Mouse (Mus musculus): ENCODE results near the gene Aspdh. TPM values are rescaled to one million over a fixed set of nuclear protein-coding genes. Genes with fewer than 3 reads are reported as not detected.

The Aspdh gene
- not detected in 2 replicates for polyA plus RNA-seq (2011; ENCODE audit: insufficient read depth, insufficient read length, low read depth, missing spikeins)

- H3K27ac ChIP-seq (ENCODE audit: insufficient read depth, low read length): no peak within 1 kb of the TSS
- H3K27me3 ChIP-seq (ENCODE audit: control insufficient read depth, insufficient read depth, low read length, poor library complexity, severe bottlenecking): no peaks in the 10 kb centered on the region
- peaks cover 2% of the 10 kb centered on the region for H3K4me1 ChIP-seq (ENCODE audit: control insufficient read depth, insufficient read depth, low read length)
- H3K36me3 ChIP-seq (ENCODE audit: control insufficient read depth, insufficient read depth, low read length, poor library complexity, severe bottlenecking): no peaks in the 10 kb centered on the region
- H3K9me3 ChIP-seq (replicated peaks; ENCODE audit: control insufficient read depth, insufficient read depth, low read length, poor library complexity, severe bottlenecking): no peaks in the 10 kb centered on the region
- no peak within 1 kb of the TSS for H3K9ac ChIP-seq (ENCODE audit: low read depth, poor library complexity, severe bottlenecking)
- no peak for TF ChIP-seq POLR2A (IDR thresholded peaks at IDR 0.05; ENCODE audit: insufficient read depth, low read length)
- no peak for TF ChIP-seq CTCF (IDR thresholded peaks at IDR 0.05; ENCODE audit: low read depth, low read length)
- TF ChIP-seq EP300 (IDR thresholded peaks at IDR 0.05; ENCODE audit: insufficient read depth, low read depth, low read length): no peak
- H3K4me3 ChIP-seq (ENCODE audit: low read depth, low read length): no peak within 1 kb of the TSS
Measured at GRCm38 (mm10) chr7:44465111-44465510, at the start of gene Aspdh. Aspdh (plus strand) TSS chr7:44465391.

DNA sequence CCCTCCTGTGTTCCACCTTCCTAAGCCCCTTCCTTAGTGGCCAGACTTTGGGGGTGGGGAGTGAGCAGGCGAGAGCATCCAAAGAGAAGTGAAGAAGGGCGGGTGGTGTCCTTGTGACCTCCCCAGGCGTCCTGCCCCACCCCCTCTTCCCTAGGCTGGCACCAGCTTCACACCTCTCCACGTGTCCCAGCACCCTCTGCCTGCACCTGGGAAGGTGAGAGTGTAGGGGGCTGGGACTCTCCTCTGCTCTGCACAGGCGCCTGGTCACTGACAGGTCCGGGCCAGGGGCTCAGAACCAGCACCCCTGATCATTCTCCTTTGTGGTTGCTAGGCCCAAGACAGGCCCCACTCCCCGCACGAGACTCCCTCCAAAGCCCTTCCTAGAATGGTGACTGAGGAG lies 37.5 kb upstream of the Aspdh start:
- TF ChIP-seq POLR2A (IDR thresholded peaks at IDR 0.05; ENCODE audit: insufficient read depth, low read length): no peak
- no peak for TF ChIP-seq CTCF (IDR thresholded peaks at IDR 0.05; ENCODE audit: low read depth, low read length)
- no peak for TF ChIP-seq EP300 (IDR thresholded peaks at IDR 0.05; ENCODE audit: insufficient read depth, low read depth, low read length)
- H3K9ac ChIP-seq (ENCODE audit: low read depth, poor library complexity, severe bottlenecking): no peak overlapping the region
- H3K27me3 ChIP-seq (ENCODE audit: control insufficient read depth, insufficient read depth, low read length, poor library complexity, severe bottlenecking): no peaks in the 10 kb centered on the region; the same call in 1 of the 2 replicates
- H3K36me3 ChIP-seq (ENCODE audit: control insufficient read depth, insufficient read depth, low read length, poor library complexity, severe bottlenecking): no peaks in the 10 kb centered on the region
- H3K27ac ChIP-seq (ENCODE audit: insufficient read depth, low read length): no peak overlapping the region
- peak overlapping the region; percentile 67 for H3K4me3 ChIP-seq (ENCODE audit: low read depth, low read length)
- H3K4me1 ChIP-seq (ENCODE audit: control insufficient read depth, insufficient read depth, low read length): no peaks in the 10 kb centered on the region
- no peaks in the 10 kb centered on the region for H3K9me3 ChIP-seq (replicated peaks; ENCODE audit: control insufficient read depth, insufficient read depth, low read length, poor library complexity, severe bottlenecking)

GRCm38 (mm10) chr7:44428171-44428950 lies 36.8 kb upstream of the Aspdh start:
- Histone ChIP-seq H3K4me3 (ENCODE audit: low read depth, low read length) (peak overlapping the region; percentile 67), H3K4me1 (ENCODE audit: control insufficient read depth, insufficient read depth, low read length) (no peaks in the 10 kb centered on the region), H3K9ac (ENCODE audit: low read depth, poor library complexity, severe bottlenecking) (peak overlapping the region; percentile 40; the same call in 1 of the 2 replicates), H3K27me3 (ENCODE audit: control insufficient read depth, insufficient read depth, low read length, poor library complexity, severe bottlenecking) (no peaks in the 10 kb centered on the region; the same call in 1 of the 2 replicates), H3K36me3 (ENCODE audit: control insufficient read depth, insufficient read depth, low read length, poor library complexity, severe bottlenecking) (no peaks in the 10 kb centered on the region), H3K27ac (ENCODE audit: insufficient read depth, low read length) (no peak overlapping the region), H3K9me3 (replicated peaks; ENCODE audit: control insufficient read depth, insufficient read depth, low read length, poor library complexity, severe bottlenecking) (no peaks in the 10 kb centered on the region)
- TF ChIP-seq POLR2A (IDR thresholded peaks at IDR 0.05; ENCODE audit: insufficient read depth, low read length): no peak
- TF ChIP-seq EP300 (IDR thresholded peaks at IDR 0.05; ENCODE audit: insufficient read depth, low read depth, low read length): no peak
- no peak for TF ChIP-seq CTCF (IDR thresholded peaks at IDR 0.05; ENCODE audit: low read depth, low read length)

- H3K9ac ChIP-seq (ENCODE audit: low read depth, poor library complexity, severe bottlenecking): peak within 1 kb of the TSS; percentile 40; the same call in 1 of the 2 replicates
- no peaks in the 10 kb centered on the region for H3K9me3 ChIP-seq (replicated peaks; ENCODE audit: control insufficient read depth, insufficient read depth, low read length, poor library complexity, severe bottlenecking)
- peaks cover 2% of the 10 kb centered on the region for H3K4me1 ChIP-seq (ENCODE audit: control insufficient read depth, insufficient read depth, low read length)
- H3K27me3 ChIP-seq (ENCODE audit: control insufficient read depth, insufficient read depth, low read length, poor library complexity, severe bottlenecking): no peaks in the 10 kb centered on the region; the same call in 1 of the 2 replicates
- TF ChIP-seq EP300 (IDR thresholded peaks at IDR 0.05; ENCODE audit: insufficient read depth, low read depth, low read length) (no peak), CTCF (IDR thresholded peaks at IDR 0.05; ENCODE audit: low read depth, low read length) (no peak), POLR2A (IDR thresholded peaks at IDR 0.05; ENCODE audit: insufficient read depth, low read length) (no peak)
- no peak within 1 kb of the TSS for H3K27ac ChIP-seq (ENCODE audit: insufficient read depth, low read length)
- no peaks in the 10 kb centered on the region for H3K36me3 ChIP-seq (ENCODE audit: control insufficient read depth, insufficient read depth, low read length, poor library complexity, severe bottlenecking)
- peak within 1 kb of the TSS; percentile 67 for H3K4me3 ChIP-seq (ENCODE audit: low read depth, low read length)
Measured at GRCm38 (mm10) chr7:44428968-44429521, 36.1 kb upstream of the Aspdh start, which contains the start of gene Lrrc4b. Lrrc4b (plus strand) TSS chr7:44429018.

GRCm38 (mm10) chr7:44429534-44430488 lies 35.4 kb upstream of the Aspdh start:
- Histone ChIP-seq H3K9ac (ENCODE audit: low read depth, poor library complexity, severe bottlenecking) (no peak overlapping the region), H3K4me3 (ENCODE audit: low read depth, low read length) (peak overlapping the region; percentile 42), H3K36me3 (ENCODE audit: control insufficient read depth, insufficient read depth, low read length, poor library complexity, severe bottlenecking) (no peaks in the 10 kb centered on the region), H3K4me1 (ENCODE audit: control insufficient read depth, insufficient read depth, low read length) (peaks cover 2% of the 10 kb centered on the region), H3K27me3 (ENCODE audit: control insufficient read depth, insufficient read depth, low read length, poor library complexity, severe bottlenecking) (no peaks in the 10 kb centered on the region; the same call in 1 of the 2 replicates), H3K9me3 (replicated peaks; ENCODE audit: control insufficient read depth, insufficient read depth, low read length, poor library complexity, severe bottlenecking) (no peaks in the 10 kb centered on the region), H3K27ac (ENCODE audit: insufficient read depth, low read length) (no peak overlapping the region)
- TF ChIP-seq CTCF (IDR thresholded peaks at IDR 0.05; ENCODE audit: low read depth, low read length): no peak
- TF ChIP-seq EP300 (IDR thresholded peaks at IDR 0.05; ENCODE audit: insufficient read depth, low read depth, low read length): no peak
- TF ChIP-seq POLR2A (IDR thresholded peaks at IDR 0.05; ENCODE audit: insufficient read depth, low read length): no peak

Measured in ES-Bruce4 (cell line).